Mouse (Mus musculus): ENCODE measurements at regions not wholly inside any gene's neighbourhood (a gene's known extent, or its start where the extent isn't known, plus 50 kb on each side); places are given as distances from the start of the nearest gene placed in this dataset.

DNA sequence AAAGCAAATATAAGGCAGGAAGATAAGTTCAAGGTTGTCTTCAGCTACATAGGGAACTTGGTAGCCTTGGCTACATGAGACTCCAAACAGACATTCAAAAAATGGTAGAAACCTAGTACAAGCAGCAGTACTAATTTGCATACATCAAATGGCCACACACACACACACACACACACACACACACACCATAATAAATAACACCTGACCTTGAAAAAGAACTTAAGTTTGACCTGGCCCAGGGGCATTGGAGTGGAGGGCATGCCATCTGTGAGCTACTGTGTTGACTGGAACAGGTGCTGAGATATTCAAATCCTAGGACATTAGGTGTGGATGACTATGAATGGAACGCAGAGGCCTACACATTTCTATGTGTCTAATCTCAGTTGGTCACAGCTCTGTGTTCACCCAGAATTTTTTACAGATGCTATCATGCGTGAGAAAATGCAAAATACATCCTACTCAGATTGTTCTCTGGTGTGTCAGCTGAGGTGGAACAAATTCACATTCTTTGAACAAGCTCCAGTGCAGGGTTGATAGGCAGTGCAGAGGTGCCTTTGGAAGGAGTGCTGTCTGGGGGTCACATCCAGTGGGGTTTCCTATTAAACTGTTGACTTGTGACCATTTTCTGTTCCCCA is 240.4 kb upstream of the Eef2kmt start:
- TF ChIP-seq POLR2A (IDR thresholded peaks at IDR 0.05; ENCODE audit: low read depth, low read length) = no peak
- no peak for TF ChIP-seq CTCF (IDR thresholded peaks at IDR 0.05; ENCODE audit: extremely low read depth, insufficient read depth, insufficient read length, insufficient replicate concordance)

All from spleen, adult 2 months (tissue).